Mouse (Mus musculus) heart, adult 2 months (tissue): ENCODE results near the gene Ntrk3. TPM values are rescaled to one million over a fixed set of nuclear protein-coding genes. Genes with fewer than 3 reads are reported as not detected.

ENCODE experiments used
- DNase-seq, 2 experiments: peaks; one replicate each; pipeline ENCODE4 v3.0.0; 2021
- H3K27ac ChIP-seq: fragments of 200-600 bp; 2 replicates; pipeline ENCODE4 v1.8.1; 2022
- H3K27me3 ChIP-seq: fragments of 200-500 bp; 2 replicates; pipeline ENCODE4 v1.6.1; 2012; ENCODE audit warnings: mild to moderate bottlenecking, low read length, inconsistent platforms, mixed read lengths; ENCODE audit not compliant: control insufficient read depth, insufficient read depth
- H3K36me3 ChIP-seq: fragments of 200-500 bp; 2 replicates; pipeline ENCODE4 v1.6.1; 2012; ENCODE audit warnings: low read length, inconsistent platforms; ENCODE audit not compliant: control insufficient read depth, insufficient read depth
- H3K4me1 ChIP-seq: fragments of 200-500 bp; 2 replicates; pipeline ENCODE4 v1.6.1; 2011; ENCODE audit warnings: low read length; ENCODE audit not compliant: control insufficient read depth, insufficient read depth
- H3K4me3 ChIP-seq: fragments of 200-600 bp; 2 replicates; pipeline ENCODE4 v1.8.1; 2022
- H3K79me2 ChIP-seq: fragments of 200-500 bp; replicated peaks from 2 replicates; pipeline ENCODE4 v1.6.1; 2012; ENCODE audit warnings: mild to moderate bottlenecking, inconsistent platforms, low read length, moderate library complexity, mixed read lengths; ENCODE audit not compliant: control insufficient read depth, insufficient read depth
- H3K9ac ChIP-seq: fragments of 200-500 bp; 2 replicates; pipeline ENCODE4 v1.6.1; 2012; ENCODE audit warnings: low read depth, mild to moderate bottlenecking, control low read depth, inconsistent platforms, low read length, mixed read lengths
- CTCF ChIP-seq: fragments of 200-600 bp; IDR thresholded peaks from 2 replicates; pipeline ENCODE4 v1.8.1; 2022; ENCODE audit warnings: antibody characterized with exemption, mild to moderate bottlenecking, moderate library complexity
- EP300 ChIP-seq: fragments of 200-500 bp; IDR thresholded peaks from 2 replicates; pipeline ENCODE4 v1.6.1; 2011; ENCODE audit warnings: low read depth, low read length, control low read depth; ENCODE audit not compliant: insufficient read depth
- POLR2A ChIP-seq: fragments of 200-500 bp; IDR thresholded peaks from 2 replicates; pipeline ENCODE4 v1.6.1; 2011; ENCODE audit warnings: mild to moderate bottlenecking, low read depth, low read length, control low read depth; ENCODE audit not compliant: insufficient read depth
- WGBS: fragments of 180-500 bp; shearing (Covaris S2); methylation state at CpG from one replicate; pipeline ENCODE4 v1.1.7; 2018; 5-methylcytosine and 5-hydroxymethylcytosine counted together
- intact Hi-C: fragments of 180-260 bp; cut with DNase I; formaldehyde crosslinking; loops from one replicate; pipeline ENCODE4 v1.15.1; 2025
- polyA plus RNA-seq: library from polyadenylated mRNA; depleted of rRNA; stranded (reverse); fragments of >200 nt; gene quantifications from 2 replicates; pipeline ENCODE4 v1.2.3, GENCODE M21; 2012; rRNA removed
- total RNA-seq, 2 experiments: library from RNA; stranded (reverse); gene quantifications; 2 replicates each; pipeline ENCODE4 v1.2.3; 2021

Gene Ntrk3
- total and polyA plus RNA-seq, 3 experiments = 1.4 to 9.1 (median 1.8) TPM

DNA sequence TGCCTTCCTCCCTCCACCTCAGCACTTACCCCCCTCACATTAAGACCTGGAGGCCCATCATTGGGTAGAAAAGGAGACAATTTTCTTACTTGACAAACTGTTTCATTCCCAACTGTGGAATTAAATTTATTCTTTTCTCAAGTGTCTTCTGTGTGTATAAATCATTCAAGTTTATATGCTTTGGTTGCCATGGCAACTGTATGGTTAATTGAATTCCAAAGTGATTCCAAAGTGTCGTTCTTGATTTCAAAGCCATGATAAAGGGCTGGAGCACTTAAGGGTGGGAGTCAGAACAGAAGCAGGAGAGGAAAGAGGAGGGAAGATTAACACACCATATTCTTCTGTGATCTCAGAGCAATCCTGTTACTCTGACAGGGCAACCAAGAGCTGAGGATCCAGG, 572.3 kb downstream of the Ntrk3 start:
- no peak for DNase-seq
- Histone ChIP-seq H3K79me2 (no peaks in the 10 kb centered on the region), H3K27me3 (no peaks in the 10 kb centered on the region), H3K4me1 (no peaks in the 10 kb centered on the region), H3K9ac (no peak overlapping the region), H3K4me3 (no peak overlapping the region), H3K36me3 (no peaks in the 10 kb centered on the region), H3K27ac (no peak overlapping the region)
- WGBS = 26% methylated on average over 1 of the region's 1 CpGs
- intact Hi-C loops = no loop called here
- TF ChIP-seq POLR2A (no peak), EP300 (no peak)

DNA sequence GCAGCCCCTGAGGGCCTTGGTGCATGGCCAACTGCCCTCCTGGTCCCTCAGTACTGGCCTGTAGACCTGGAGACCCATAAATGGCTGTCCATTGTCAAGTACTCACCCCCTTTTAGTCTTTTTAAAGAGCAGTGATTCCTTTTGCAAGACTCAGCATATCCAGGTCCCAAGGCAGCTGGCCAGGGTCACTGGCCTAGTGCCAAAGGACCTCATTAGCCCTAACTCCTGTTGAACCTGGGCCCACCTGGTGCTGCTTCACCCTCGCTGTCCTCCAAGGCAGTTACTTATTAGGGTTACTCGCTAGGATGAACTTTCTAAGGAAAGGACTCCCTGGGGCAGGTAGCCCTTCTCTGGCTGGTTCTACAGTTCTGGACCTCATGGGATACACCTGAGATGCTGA, 579.9 kb downstream of the Ntrk3 start:
- DNase-seq = no peak
- intact Hi-C loops = no loop called here
- Histone ChIP-seq H3K79me2 (no peaks in the 10 kb centered on the region), H3K27me3 (no peaks in the 10 kb centered on the region), H3K4me1 (no peaks in the 10 kb centered on the region), H3K4me3 (no peak overlapping the region), H3K27ac (no peak overlapping the region), H3K36me3 (no peaks in the 10 kb centered on the region), H3K9ac (no peak overlapping the region)
- WGBS = 71% methylated on average over 2 of the region's 2 CpGs
- TF ChIP-seq EP300 (no peak), CTCF (no peak)

DNA sequence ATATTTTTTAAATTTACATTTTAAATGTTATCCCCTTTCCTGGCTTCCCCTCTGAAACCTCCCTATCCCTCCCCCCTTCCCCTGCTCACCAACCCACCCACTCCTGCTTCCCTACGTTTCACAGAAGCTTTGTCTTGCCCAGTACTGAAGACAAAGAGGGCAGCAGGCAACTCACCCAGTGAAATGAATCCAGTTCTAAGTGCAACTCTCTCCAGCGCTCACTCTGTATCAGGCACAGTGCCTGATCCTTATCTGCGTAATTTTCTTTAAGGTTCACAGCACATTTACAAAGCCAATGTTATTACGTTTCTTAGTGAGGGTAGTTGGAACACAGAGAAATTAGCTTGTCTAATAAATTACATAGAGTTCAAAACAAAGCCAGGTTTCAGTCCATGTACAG, 592.6 kb downstream of the Ntrk3 start:
- no peak overlapping the region for H3K4me3 ChIP-seq
- no peak for DNase-seq
- H3K36me3 ChIP-seq = no peaks in the 10 kb centered on the region
- intact Hi-C loops = no loop called here
- no peak for TF ChIP-seq CTCF
- TF ChIP-seq POLR2A = no peak
- TF ChIP-seq EP300 = no peak
- H3K79me2 ChIP-seq = no peaks in the 10 kb centered on the region
- H3K27me3 ChIP-seq = no peaks in the 10 kb centered on the region
- 59% methylated on average over 4 of the region's 4 CpGs for WGBS
- no peaks in the 10 kb centered on the region for H3K4me1 ChIP-seq
- no peak overlapping the region for H3K27ac ChIP-seq
- no peak overlapping the region for H3K9ac ChIP-seq

DNA sequence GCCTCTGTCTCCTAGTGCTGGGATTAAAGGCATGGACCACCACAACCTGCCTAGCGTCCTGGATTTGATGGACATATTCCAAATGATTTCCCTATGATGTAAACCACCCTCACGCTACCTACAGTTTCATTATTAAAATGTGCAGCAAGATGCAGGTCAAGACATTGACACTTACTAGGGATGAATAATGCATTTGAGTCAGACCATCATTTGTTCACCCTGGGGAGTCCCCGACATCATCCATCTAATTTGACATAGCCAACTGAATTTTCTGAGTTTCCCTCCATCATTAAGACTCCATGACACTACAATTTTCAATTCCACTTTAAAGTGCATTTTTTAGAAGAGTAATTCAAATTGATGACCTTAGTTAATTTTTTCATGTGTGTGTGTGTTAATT, 593.0 kb downstream of the Ntrk3 start:
- Histone ChIP-seq H3K36me3 (no peaks in the 10 kb centered on the region), H3K4me1 (no peaks in the 10 kb centered on the region), H3K27me3 (no peaks in the 10 kb centered on the region), H3K9ac (no peak overlapping the region), H3K79me2 (no peaks in the 10 kb centered on the region), H3K4me3 (no peak overlapping the region), H3K27ac (no peak overlapping the region)
- no peak for DNase-seq
- WGBS = 72% methylated on average over 3 of the region's 3 CpGs
- TF ChIP-seq EP300 (no peak), CTCF (no peak), POLR2A (no peak)
- intact Hi-C loops = no loop called here

DNA sequence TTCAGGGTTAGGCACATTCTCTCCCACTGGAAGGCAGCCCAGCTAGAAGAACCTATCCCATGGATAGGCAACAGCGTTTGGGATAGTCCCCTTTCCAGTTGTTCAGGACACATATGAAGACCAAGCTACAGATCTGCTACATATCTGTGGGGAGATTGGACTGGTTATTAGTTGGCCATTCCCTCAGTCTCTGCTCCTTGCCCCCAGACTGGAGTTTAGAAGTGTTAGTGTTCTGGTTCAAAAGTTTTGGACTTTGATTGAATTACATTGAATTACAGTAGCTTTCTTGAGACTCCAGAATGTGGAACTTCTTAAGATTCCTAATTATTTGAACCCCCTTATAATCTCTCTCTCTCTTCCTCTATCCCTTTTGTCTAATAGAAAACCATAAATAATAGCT, 607.8 kb downstream of the Ntrk3 start:
- no peaks in the 10 kb centered on the region for H3K27me3 ChIP-seq
- H3K4me1 ChIP-seq = no peaks in the 10 kb centered on the region
- no peak overlapping the region for H3K9ac ChIP-seq
- intact Hi-C loops = no loop called here
- no peaks in the 10 kb centered on the region for H3K36me3 ChIP-seq
- H3K27ac ChIP-seq = no peak overlapping the region
- H3K79me2 ChIP-seq = no peaks in the 10 kb centered on the region
- WGBS = 74% methylated on average over 1 of the region's 1 CpGs
- H3K4me3 ChIP-seq = no peak overlapping the region
- DNase-seq = no peak
- TF ChIP-seq EP300 (no peak), CTCF (no peak), POLR2A (no peak)

Other genes starting within 250 kb of the Ntrk3 start
- 10 to 100 TPM; 40.5 to 40.6 TPM for gene Mrps11, start 45.1 kb upstream of the Ntrk3 start, total RNA-seq
- 38.0 and 50.0 TPM in 2 replicates for gene Mrps11, start 45.1 kb upstream of the Ntrk3 start, polyA plus RNA-seq
- gene Mrpl46, start 45.5 kb upstream of the Ntrk3 start, total RNA-seq = 10 to 100 TPM; 48.6 to 52.0 TPM
- gene Mrpl46, start 45.5 kb upstream of the Ntrk3 start, polyA plus RNA-seq = 27.4 and 31.7 TPM in 2 replicates
- gene Det1, start 109.3 kb upstream of the Ntrk3 start, total RNA-seq = 10 to 100 TPM; 13.2 to 13.8 TPM
- 14.6 and 18.3 TPM in 2 replicates for gene Det1, start 109.3 kb upstream of the Ntrk3 start, polyA plus RNA-seq
- gene Aen, start 157.8 kb upstream of the Ntrk3 start, total RNA-seq = 10 to 100 TPM; 33.9 to 39.0 TPM
- 23.5 and 31.2 TPM in 2 replicates for gene Aen, start 157.8 kb upstream of the Ntrk3 start, polyA plus RNA-seq
- 10 to 100 TPM in 1 of 2 experiments, 1 to 10 TPM in 1; 6.2 to 30.3 TPM for gene Isg20, start 175.4 kb upstream of the Ntrk3 start, total RNA-seq
- 15.3 and 88.6 TPM in 2 replicates for gene Isg20, start 175.4 kb upstream of the Ntrk3 start, polyA plus RNA-seq